Mouse (Mus musculus): ENCODE measurements around the gene Gstp3.

The Gstp3 gene

DNA sequence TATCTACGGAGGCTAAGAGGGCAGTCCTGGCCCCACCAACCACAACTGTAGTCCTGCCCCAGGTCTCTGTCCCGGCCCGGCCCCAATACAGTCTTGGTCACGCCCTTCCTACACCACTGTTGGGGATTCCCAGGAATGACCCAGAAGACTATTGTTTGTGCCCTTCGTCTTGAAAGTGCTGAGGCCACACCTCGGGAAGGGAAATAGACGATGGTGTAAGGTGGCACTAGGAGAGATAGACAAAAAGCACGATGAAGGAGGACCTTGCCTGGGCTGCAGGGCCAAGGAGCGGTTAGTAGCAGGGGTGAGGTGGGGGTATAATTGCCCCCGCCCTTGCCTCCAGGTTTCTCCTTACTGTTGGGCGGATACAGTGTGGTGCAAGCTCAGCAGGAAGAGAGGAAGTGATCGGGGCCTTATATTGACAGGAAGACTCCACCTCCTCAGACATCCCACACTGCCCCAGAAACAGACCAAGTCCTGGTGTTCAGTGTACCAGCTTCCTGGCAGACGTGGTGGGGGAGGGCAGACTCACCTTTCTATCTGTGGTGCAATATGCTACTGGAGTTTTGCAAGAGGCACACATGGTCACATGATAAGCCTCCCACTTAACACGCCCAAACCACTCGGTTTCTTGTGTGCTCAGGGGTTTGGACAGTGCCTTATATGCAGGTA lies at the start of gene Gstp3:
Gstp3 (minus strand) TSS at position 501 of the 672 bp plus-strand sequence.
- DNase-seq (ENCODE audit: low spot score in 2 of 2): peak in 1 of 2 experiments; percentile 20

DNA sequence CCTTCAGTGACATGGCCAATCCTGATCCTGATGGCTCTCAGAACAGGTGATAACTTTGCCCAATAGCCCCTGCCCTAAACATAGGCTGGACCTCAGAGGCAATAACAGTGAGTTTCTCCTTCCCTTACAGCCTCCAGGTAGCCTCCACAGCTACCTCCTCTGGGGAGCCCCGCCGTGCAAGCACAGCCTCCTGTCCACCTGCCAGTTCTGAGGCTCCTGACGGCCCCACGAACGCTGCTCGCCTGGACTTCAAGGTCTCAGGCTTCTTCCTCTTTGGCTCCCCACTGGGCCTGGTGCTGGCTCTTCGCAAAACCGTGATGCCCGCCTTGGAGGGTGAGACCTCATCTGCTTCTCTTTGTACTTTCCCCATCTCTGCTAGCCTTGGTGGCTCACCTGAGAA lies 49.2 kb upstream of the Gstp3 start:
- DNase-seq (ENCODE audit: low spot score in 2 of 2): no peak

DNA sequence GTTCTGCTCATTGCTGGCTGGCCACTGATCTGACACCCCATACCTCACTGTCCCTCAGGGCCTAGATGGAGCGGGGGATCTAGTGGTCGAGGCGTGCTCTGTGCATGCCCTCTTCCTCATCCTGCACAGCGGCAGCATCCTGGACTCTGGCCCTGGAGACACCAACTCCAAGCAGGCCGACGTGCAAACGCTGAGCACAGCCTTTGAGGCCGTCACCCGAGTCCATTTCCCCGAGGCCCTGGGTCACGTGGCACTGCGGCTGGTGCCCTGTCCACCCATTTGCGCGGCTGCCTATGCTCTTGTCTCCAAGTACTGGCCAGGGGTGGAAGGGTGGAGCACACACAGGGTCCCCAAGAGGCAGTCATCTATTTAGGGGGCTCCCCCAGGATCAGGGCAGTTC lies 47.3 kb upstream of the Gstp3 start:
- DNase-seq (ENCODE audit: low spot score in 2 of 2): no peak

DNA sequence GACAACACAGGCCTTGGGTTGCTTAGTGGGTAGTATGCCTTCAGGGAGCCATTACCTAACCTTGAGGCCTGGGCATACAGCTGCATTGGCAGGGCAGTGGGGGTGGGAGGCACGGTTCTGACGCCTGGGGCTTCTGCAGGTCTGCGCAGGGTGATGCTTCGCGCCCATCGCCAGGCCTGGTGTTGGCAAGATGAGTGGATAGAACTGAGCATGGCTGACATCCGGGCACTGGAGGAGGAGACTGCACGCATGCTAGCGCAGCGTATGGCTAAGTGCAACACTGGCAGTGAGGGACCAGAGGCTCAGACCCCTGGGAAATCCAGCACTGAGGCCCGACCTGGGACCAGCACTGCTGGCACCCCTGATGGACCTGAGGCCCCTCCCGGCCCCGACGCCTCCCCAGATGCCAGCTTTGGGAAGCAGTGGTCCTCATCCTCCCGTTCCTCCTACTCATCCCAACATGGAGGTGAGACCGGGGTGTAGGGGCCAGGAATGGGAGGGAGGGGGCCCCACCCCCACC lies 45.4 kb upstream of the Gstp3 start:
- no peak for DNase-seq (ENCODE audit: low spot score in 2 of 2)

DNA sequence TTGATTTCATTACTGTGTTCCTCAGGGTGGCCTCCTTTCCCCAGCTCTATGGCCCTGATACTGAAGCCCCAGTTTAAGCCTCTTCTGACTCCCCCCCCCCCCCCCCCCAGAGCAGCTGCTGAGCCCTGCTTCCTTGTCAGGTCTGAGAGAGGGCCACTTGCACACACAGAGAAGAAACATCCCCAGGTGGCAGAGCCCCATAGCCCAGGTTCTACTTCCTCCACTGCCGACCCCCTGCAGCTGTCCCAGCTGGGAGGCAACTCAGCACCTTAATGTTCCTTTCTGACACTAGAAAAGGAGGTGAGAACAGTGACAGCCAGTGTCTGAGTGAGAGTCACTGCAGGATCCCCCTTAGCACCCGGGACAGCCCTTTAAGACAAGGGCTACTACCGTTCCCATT lies 44.4 kb upstream of the Gstp3 start:
- no peak for DNase-seq (ENCODE audit: low spot score in 2 of 2)

DNA sequence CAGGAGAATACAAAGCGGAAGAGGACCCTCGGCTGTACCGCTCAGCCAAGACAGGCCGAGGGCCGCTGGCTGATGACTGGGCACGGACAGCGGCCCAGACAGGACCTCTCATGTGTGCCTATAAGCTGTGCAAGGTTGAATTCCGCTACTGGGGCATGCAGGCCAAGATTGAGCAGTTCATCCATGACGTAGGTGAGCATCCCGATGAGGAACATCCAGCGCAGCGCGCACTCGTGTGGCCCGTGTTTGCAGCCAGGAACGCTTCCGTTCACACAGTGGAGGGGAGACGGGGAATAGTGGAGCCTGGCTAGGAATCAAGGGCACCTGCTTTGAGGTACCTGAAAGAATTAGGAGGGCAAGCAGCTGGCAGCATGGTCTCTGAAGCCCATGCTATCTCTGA lies 43.9 kb upstream of the Gstp3 start:
- DNase-seq (ENCODE audit: low spot score in 2 of 2): no peak

DNA sequence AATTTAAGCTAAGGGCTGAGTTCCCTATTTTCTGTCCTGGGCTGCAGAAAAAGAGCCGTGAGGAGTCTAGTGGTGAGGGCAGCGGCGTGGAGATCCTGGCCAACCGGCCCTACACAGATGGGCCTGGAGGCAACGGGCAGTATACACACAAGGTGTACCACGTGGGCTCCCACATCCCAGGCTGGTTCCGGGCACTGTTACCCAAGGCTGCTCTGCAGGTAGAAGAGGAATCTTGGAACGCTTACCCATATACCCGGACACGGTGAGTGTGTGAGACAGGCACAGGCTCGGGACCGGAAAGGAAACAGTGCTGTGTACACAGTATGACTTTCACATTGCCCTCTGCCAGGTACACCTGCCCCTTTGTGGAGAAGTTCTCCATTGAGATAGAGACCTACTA lies 43.3 kb upstream of the Gstp3 start:
- no peak for DNase-seq (ENCODE audit: low spot score in 2 of 2)

DNA sequence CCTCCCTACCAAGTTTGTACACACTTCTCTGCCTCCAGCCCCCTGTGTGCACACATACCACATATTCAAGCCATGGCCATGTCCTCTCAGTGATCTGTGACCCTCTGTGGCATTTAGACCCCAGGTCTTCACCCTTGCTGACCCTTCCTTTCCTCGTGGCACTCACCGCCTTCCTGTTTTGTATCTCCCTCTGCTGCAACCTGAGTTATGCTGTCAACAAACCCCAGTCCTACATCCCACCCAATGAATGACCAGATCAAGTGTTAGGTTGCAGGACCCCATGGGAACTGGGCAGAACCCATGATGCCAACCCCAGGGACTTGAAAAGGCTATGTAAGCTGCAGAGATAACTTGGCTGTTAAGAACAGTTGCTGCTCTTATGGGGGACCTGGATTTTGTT lies 42.7 kb upstream of the Gstp3 start:
- no peak for DNase-seq (ENCODE audit: low spot score in 2 of 2)

DNA sequence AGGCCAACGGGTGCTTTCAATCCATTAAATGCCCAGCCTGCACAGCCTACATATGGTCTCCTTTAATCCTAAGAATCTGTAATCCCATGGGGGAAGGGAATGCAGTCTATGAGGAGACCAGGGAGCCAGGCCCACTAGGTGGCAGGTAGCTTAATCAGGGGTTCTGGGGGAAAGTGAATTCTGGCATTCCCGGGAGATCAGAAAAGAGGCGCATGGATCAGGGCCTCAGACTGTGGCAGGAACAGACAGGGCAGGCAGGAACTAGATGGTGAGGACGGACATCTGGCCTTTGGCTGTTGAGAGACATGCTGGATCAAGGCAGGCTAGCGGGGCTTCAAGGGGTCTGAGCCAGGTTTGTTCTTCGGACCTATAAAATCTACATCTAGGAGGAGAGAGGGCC lies 42.1 kb upstream of the Gstp3 start:
- no peak for DNase-seq (ENCODE audit: low spot score in 2 of 2)

DNA sequence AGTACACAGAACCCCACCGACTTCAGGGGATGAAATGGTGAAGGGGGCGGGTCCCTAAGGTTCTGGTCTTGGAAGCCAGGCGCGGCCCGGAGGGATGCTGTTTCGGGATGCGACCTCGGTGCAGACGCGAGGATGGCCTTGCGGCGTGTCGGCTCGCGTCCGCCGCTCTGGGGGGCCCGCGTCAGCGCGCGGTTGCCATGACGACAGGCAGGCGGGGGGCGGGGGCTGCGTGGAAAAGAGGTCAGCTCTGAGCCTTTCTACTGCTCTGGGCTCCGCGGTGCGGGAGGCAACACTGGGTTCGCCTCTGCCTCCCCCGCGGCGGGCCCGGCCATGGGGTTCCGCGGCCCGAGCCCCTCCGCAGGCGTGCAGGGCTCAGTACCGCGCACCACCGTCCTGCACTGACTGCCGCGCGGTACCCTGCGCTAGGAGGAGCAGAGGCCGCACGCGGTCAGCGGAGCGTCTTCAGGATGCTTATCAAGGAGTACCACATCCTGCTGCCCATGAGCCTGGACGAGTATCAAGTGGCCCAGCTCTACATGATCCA lies 41.4 kb upstream of the Gstp3 start:
- DNase-seq (ENCODE audit: low spot score in 2 of 2): peak; percentile 39 to 51

DNA sequence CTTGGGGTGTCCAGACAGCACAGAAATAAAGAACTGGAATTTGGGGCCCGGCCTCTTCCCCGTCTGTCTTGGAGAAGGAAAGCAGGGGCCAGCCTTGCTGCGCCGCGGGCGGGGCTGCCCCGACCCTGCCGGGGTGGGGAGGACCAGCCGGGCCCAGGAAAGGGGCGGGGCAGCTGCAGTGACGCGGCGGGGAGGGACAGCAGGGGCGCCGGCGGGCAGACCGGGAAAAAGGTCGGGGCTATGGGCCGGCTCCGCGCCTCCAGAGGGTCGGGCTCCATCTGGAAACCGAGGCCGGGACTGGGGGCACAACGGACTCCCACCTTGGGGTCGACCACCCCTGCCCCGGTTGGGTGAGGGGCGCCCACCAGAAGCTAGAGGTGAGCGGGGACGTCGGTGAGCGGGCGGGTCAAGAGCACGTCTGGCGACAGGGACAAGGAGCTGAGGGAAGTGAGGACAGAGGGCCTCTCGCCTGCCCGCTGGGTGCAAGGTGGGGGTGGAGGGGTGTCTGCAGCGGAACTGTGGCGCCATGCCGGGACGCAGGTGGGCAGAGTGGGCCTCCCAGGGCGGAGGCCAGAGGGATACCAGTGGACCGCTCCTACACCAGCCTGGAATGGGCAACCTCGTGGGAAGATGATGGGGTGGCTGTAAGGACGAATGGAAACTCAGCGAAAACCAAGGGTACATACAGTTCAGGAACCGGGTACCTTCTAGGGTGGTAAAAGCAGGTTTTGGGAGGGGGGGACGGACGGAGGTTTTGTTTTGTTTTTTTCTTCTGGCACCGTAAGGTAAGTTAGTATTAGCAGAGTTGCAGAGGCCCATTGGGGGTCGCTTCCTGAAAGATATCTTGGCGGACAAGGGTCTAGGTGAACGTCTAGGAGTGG lies 40.7 kb upstream of the Gstp3 start, which contains the start of gene Pitpnm1:
Pitpnm1 (plus strand) TSS at position 162 of the 881 bp plus-strand sequence.
- peak; percentile 62 to 64 for DNase-seq (ENCODE audit: low spot score in 2 of 2)

DNA sequence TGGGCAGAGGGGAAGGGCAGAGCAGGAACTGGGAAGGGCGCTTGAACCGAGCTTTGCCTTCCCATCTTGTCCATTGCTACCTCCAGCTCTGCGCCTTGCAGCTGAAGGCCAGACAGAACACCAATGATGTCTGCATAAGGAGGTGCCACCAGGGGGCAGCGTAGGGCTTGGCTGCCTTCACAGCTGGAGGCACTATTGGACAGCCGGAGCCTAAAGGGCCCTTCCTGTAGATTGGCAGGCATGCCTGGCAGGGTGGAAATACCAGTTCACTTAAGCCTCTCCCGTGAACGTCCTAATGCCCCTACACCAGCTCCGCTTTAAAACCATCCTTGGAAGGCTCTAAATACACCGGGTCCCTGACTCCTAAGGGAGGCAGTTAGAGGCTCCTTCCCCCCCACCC lies 39.7 kb upstream of the Gstp3 start:
- peak; percentile 88 to 93 for DNase-seq (ENCODE audit: low spot score in 2 of 2)

DNA sequence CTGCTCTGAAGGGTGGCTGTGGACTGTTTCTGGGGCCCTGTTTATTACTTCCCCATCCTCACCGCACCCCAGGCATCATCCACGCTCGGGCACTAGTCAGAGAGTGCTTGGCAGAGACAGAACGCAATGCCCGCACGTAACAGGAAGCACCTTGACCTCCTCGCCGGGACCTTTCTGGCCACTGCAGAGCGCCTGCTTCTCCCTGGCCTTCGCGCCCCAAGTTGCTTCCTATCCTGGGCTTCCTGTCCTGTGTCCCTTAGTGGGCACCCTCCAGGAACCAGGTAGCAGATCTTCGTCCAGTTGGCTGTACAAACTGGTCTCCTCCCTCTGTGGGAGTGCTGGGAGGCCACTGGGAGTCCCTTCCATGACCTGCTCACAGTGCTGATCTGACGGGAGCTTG lies 39.1 kb upstream of the Gstp3 start:
- peak in 1 of 2 experiments; percentile 18 for DNase-seq (ENCODE audit: low spot score in 2 of 2)

DNA sequence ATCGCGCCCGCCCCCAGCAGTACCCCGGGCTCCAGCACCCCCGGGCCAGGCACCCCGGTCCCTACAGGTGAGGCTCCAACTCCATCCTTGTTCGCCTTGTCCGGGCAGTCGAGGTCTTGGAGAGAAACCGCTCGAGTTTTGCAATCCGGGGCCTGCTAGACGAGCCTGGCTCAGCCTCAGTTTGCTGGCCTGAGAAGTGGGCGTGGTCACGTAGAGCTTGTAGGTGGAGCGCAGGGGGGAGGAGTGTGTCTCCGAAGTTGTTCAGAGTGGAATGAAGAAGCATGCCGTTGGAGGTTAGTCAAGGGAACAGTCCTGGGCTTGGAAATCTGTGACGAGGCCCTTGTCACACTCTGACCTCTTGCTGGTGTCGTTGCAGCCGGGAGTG lies 38.1 kb upstream of the Gstp3 start:
- no peak for DNase-seq (ENCODE audit: low spot score in 2 of 2)

DNA sequence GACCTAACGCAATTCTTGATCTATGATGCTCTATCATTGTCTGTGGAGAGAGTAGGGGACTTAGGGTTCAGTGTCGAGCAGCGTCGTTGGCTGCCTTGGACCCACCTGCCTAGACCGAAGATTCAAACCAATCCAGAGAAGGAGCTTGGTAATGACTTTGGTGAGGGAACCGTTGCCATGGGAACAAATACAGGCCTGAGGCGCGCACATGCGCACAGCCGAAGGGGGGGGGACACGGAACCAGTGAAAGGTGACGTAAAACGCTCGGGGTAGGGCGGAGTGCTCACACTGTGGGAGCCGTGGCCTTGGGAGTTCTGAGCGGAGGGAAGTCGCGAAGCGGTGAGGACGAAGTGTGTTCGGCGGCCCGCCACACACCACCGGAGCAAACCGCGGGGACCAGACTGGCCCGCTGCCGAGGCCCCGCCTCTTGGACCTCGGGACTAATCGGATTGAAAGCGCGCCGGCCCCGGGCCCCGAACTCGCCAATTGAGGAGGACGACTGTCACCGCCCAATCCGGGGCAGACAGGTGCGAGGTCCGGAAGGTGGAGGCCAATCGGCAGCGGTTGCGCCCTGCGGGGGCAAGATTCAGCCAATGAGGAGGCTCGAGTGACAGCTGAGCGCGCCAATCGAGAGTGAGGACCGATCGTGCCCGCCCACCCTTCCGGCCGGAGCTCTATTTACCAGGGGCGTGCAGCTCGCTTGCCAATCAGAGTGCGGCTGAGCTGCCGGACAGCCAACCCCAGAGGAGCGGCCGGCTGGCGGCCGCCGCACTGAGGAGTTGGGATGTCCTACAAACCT lies 37.5 kb upstream of the Gstp3 start, which contains the start of gene Cdk2ap2:
Cdk2ap2 (plus strand) TSS at position 541 of the 799 bp plus-strand sequence.
- peak; percentile 99 for DNase-seq (ENCODE audit: low spot score in 2 of 2)

DNA sequence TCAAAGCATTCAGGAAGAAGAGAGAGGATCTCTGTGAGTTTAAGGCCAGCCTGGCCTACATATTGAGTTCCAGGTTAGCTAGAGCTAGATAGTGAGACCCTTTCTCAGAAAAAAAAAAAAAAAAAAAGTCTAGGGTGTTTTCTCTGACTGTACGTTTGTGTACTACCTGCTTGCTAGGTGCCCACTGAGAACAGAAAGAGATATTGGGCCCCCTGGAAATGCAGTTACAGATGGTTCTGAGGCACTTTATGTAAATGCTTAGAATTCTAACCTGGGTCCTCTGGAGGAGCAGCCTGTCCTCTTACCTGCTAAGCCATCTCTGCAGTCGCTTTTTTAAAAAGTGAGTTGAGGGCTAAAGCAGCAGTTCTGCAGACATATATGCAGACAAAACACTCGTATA lies 36.4 kb upstream of the Gstp3 start:
- no peak for DNase-seq (ENCODE audit: low spot score in 2 of 2)

DNA sequence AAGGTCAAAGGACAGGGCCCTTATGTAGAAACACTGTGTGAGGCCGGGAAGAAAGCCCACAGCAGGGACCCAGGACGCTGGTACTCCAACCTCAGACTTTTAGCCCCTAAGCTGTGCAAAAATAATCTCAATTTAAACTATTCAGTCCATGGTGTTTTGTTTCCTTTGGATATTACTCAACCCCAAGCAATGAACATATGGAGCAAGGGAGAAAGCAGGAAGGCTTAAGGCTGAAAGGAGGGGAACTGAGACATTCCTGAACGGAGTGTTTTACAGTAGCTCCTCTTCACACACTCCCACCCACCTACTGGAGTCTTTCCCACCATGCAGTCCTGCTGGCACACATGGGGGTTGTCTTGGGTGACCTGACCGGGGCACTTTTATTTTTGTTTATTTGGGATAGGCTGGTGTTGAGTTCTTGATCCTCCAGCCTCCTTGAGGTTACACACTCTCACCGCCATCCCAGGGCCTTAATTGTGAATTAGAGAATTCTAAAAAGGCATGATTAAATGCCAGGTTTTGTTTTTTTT lies 35.5 kb upstream of the Gstp3 start:
- no peak for DNase-seq (ENCODE audit: low spot score in 2 of 2)

DNA sequence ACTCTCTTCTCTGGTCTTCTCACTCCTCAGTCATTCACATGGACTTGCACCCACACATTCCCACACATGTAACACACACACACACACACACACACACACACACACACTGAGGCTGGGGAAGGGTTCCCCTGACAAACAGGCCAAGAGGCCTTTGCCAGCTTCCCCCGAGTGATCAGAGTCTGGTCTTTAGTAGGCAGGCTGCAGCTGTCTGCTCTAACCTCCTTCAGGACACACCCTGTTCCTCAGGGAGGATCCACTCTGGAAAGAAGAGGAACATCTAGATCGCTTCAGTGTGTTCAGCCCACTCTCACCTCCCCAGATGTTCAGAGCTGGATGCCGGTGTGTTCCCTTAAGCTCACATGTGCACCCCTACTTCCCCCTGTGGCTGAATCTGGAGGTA lies 35.0 kb upstream of the Gstp3 start:
- no peak for DNase-seq (ENCODE audit: low spot score in 2 of 2)

DNA sequence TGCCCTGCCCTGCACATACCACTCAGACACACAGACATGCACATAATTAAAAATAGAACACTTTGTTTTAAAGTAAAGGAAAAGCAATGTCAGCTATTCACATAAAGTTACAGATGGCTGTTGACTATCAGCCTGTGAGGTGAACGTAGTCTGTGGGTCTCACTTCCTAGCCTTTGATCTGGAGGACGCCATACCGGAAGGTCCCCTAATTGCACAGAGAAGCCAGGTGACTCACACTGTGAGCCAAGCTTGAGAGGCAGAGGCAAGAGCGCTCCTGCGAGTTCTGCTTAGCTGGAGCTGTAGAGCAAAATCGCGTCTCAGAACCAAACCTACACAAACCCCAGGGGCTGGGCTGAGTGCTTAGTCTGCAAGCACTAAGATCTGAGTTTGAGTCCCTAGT lies 34.4 kb upstream of the Gstp3 start:
- peak; percentile 42 to 48 for DNase-seq (ENCODE audit: low spot score in 2 of 2)

DNA sequence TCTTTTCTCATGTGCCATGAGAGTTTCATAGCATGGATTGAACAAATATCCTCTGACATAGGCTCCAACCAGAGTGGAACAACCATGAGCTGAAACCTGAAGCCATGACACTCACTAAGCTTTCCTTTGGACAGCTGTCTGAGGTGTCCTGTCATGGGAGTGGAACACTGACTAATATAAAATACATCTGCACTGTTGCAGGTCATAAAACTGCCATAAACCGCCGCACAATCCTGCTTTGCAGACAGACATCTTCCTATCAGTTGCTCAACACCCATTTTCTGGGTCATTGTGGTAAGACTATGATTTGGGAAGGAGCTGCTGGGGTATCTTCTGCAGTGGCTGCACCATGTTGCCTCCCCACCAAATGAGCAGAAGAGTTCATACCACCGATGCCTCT lies 33.4 kb upstream of the Gstp3 start:
- DNase-seq (ENCODE audit: low spot score in 2 of 2): no peak

DNA sequence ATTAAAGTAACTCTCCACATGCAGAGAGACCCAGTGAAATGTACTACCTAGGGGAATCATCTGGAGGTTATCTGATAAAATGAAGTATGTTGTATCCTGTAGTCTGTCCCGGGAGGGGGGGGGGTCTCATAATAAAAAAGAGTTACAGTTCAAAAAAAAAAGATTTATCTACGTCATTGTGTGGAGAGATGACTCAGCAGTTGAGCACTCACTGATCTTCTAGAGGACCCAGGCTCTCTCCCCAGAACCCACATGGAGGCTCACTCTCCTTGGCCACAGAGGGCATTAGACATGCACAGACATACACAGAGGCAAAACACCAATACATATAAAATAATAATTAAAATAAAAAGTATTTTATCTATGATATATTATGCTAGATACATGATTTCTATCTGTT lies 32.0 kb upstream of the Gstp3 start:
- DNase-seq (ENCODE audit: low spot score in 2 of 2): no peak
